Mouse (Mus musculus): ENCODE data around the gene Htra1.

DNA sequence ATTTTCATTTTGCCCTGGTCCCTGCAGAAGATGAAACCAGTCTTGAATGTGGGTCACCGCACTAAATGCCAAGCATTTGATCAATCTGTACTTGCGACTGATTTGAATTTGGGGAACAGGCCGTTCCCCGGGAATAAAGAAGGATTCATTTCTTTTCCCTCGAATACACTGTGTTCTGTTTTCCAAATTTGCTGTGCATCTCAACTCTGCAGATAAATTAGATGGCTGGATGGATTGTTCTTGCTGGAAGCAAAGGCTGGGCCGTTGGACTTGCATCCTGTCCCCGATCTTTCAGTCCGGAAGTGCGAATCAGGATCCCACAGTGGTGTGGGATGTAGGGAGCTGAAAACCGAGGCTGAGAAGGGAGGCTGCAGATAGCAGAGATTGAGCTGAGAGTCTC is 17.5 kb downstream of the Htra1 start:
- no peak for TF ChIP-seq CTCF (IDR thresholded peaks at IDR 0.05; ENCODE audit: borderline replicate concordance, insufficient read depth, low read length)
- no peak for TF ChIP-seq POLR2A (IDR thresholded peaks at IDR 0.05; ENCODE audit: low read depth, low read length)

Data from embryonic fibroblast, embryonic 13.5 days (primary cell).